Mouse (Mus musculus): ENCODE data around the gene Hnf1b. TPM values are rescaled to one million over a fixed set of nuclear protein-coding genes. Genes with fewer than 3 reads are reported as not detected.

The Hnf1b gene
- polyA plus RNA-seq, 1 experiment from 2014 or later: 0.21 TPM

- ATAC-seq (ENCODE audit: low FRiP score) (no peak), DNase-seq (ENCODE audit: low spot score) (no peak)
- 41% methylated on average over 10 of the region's 10 CpGs for WGBS
- H3K36me3 ChIP-seq (replicated peaks; ENCODE audit: control insufficient read depth, insufficient read depth): no peaks in the 10 kb centered on the region
- no peak overlapping the region for H3K9ac ChIP-seq
- no peak overlapping the region for H3K27ac ChIP-seq
- H3K27me3 ChIP-seq (ENCODE audit: control insufficient read depth, insufficient read depth, low read length): 0 out of 2 replicates have a peak, but pooled peaks cover 3% of the 10 kb centered on the region
- 0 out of 2 replicates have a peak, but pooled peaks cover 4% of the 10 kb centered on the region for H3K4me1 ChIP-seq (replicated peaks; ENCODE audit: control insufficient read depth, insufficient read depth, low read length)
- no peak overlapping the region for H3K4me2 ChIP-seq (replicated peaks)
- no peaks in the 10 kb centered on the region for H3K9me3 ChIP-seq (ENCODE audit: control insufficient read depth, low read length)
- H3K4me3 ChIP-seq (replicated peaks; ENCODE audit: low read length): no peak overlapping the region
These were observed 29.9 kb upstream of the Hnf1b start for GRCm38 (mm10) chr11:83819806-83820483.

DNA sequence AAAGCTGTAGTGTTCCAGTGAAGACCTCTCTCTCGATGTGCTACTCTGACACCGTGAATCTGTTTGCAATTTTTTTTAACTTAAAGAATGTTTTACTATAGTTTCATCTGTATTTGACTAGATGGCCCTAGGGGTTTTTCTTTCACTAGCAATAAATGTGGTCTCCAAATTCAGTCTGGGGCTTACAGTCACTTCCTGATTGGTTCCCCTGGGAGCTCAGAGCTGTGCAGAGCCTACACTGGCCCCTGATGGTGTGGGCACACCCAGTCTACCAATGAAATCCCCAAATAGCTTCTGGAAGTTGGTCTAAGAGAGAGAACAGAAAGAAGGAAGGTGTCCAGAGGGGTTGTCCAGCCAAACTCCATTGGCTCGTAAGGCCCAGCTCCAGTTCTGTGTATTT lies 23.7 kb upstream of the Hnf1b start:
- Histone ChIP-seq H3K9me3 (ENCODE audit: control insufficient read depth, low read length) (no peaks in the 10 kb centered on the region), H3K4me2 (replicated peaks) (no peak overlapping the region), H3K27me3 (ENCODE audit: control insufficient read depth, insufficient read depth, low read length) (no peaks in the 10 kb centered on the region), H3K9ac (no peak overlapping the region), H3K36me3 (replicated peaks; ENCODE audit: control insufficient read depth, insufficient read depth) (no peaks in the 10 kb centered on the region), H3K4me3 (replicated peaks; ENCODE audit: low read length) (no peak overlapping the region), H3K4me1 (replicated peaks; ENCODE audit: control insufficient read depth, insufficient read depth, low read length) (no peaks in the 10 kb centered on the region), H3K27ac (no peak overlapping the region)
- DNase-seq (ENCODE audit: low spot score) (no peak), ATAC-seq (ENCODE audit: low FRiP score) (no peak)
- 91% methylated on average over 3 of the region's 3 CpGs for WGBS

GRCm38 (mm10) chr11:83828553-83829142 lies 21.2 kb upstream of the Hnf1b start:
- no peak for DNase-seq (ENCODE audit: low spot score)
- ATAC-seq (ENCODE audit: low FRiP score): no peak
- WGBS: 85% methylated on average over 8 of the region's 8 CpGs
- H3K27me3 ChIP-seq (ENCODE audit: control insufficient read depth, insufficient read depth, low read length): no peaks in the 10 kb centered on the region
- no peak overlapping the region for H3K4me2 ChIP-seq (replicated peaks)
- H3K9ac ChIP-seq: no peak overlapping the region
- H3K27ac ChIP-seq: no peak overlapping the region
- H3K4me3 ChIP-seq (replicated peaks; ENCODE audit: low read length): no peak overlapping the region
- no peaks in the 10 kb centered on the region for H3K9me3 ChIP-seq (ENCODE audit: control insufficient read depth, low read length)
- no peaks in the 10 kb centered on the region for H3K4me1 ChIP-seq (replicated peaks; ENCODE audit: control insufficient read depth, insufficient read depth, low read length)
- H3K36me3 ChIP-seq (replicated peaks; ENCODE audit: control insufficient read depth, insufficient read depth): no peaks in the 10 kb centered on the region

- Histone ChIP-seq H3K4me3 (replicated peaks; ENCODE audit: low read length) (no peak overlapping the region), H3K9ac (no peak overlapping the region), H3K4me2 (replicated peaks) (no peak overlapping the region), H3K9me3 (ENCODE audit: control insufficient read depth, low read length) (no peaks in the 10 kb centered on the region), H3K27ac (no peak overlapping the region), H3K36me3 (replicated peaks; ENCODE audit: control insufficient read depth, insufficient read depth) (no peaks in the 10 kb centered on the region), H3K4me1 (replicated peaks; ENCODE audit: control insufficient read depth, insufficient read depth, low read length) (no peaks in the 10 kb centered on the region), H3K27me3 (ENCODE audit: control insufficient read depth, insufficient read depth, low read length) (no peaks in the 10 kb centered on the region)
- ATAC-seq (ENCODE audit: low FRiP score) (no peak), DNase-seq (ENCODE audit: low spot score) (peak; percentile 35)
- 44% methylated on average over 8 of the region's 8 CpGs for WGBS
These were observed 17.5 kb upstream of the Hnf1b start for GRCm38 (mm10) chr11:83832389-83832788.

DNA sequence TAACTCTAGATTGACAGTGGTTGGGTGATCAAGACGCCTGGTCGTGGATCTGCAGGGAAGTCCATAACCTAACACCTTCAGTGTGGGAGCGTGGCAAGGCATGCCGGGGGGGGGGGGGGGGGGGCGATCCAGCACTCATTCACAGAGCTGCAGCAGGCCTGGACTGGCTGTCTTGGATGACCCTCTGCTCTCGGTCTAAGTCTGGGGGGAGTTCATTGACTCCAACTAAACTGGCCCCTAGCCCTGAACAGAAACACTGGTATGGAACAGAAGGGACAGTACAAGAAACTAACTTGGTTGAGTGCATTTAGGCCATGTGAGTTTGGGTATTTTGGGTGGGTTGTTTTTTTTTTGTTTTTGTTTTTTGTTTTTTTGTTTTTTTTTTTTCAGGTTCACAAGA lies 16.3 kb upstream of the Hnf1b start:
- Histone ChIP-seq H3K27ac (no peak overlapping the region), H3K4me1 (replicated peaks; ENCODE audit: control insufficient read depth, insufficient read depth, low read length) (no peaks in the 10 kb centered on the region), H3K27me3 (ENCODE audit: control insufficient read depth, insufficient read depth, low read length) (no peaks in the 10 kb centered on the region), H3K4me2 (replicated peaks) (no peak overlapping the region), H3K4me3 (replicated peaks; ENCODE audit: low read length) (no peak overlapping the region), H3K9me3 (ENCODE audit: control insufficient read depth, low read length) (no peaks in the 10 kb centered on the region), H3K36me3 (replicated peaks; ENCODE audit: control insufficient read depth, insufficient read depth) (no peaks in the 10 kb centered on the region), H3K9ac (no peak overlapping the region)
- DNase-seq (ENCODE audit: low spot score) (no peak), ATAC-seq (ENCODE audit: low FRiP score) (no peak)
- WGBS: 93% methylated on average over 5 of the region's 6 CpGs

DNA sequence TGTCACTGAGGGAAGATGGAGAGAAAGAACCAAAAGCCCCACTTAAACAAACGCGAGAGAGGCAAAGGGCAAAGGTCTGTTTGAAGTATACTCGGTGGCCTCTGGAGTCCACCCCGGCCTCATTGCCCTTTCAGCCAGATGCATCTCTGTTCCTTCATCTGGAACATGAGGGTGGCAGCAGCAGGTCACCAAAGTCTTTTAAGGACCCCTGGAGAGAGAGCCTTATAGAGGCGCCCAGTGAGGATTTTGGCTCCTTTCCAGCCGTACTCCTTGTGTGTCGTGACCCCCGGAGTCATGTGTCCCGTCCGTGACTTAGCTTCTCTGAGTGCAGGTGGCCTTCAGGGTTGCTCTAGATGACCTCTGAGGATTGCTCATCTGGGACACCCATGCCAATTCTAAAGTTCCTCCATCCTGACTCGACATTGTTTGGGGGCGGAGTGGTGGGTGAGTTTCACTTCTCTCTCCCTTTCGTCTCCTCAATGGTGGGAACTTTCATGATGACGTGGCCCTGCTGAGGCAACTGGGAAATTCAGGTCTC lies 15.8 kb upstream of the Hnf1b start:
- Histone ChIP-seq H3K36me3 (replicated peaks; ENCODE audit: control insufficient read depth, insufficient read depth) (no peaks in the 10 kb centered on the region), H3K4me1 (replicated peaks; ENCODE audit: control insufficient read depth, insufficient read depth, low read length) (no peaks in the 10 kb centered on the region), H3K4me2 (replicated peaks) (no peak overlapping the region), H3K27me3 (ENCODE audit: control insufficient read depth, insufficient read depth, low read length) (no peaks in the 10 kb centered on the region), H3K4me3 (replicated peaks; ENCODE audit: low read length) (no peak overlapping the region), H3K27ac (no peak overlapping the region), H3K9me3 (ENCODE audit: control insufficient read depth, low read length) (no peaks in the 10 kb centered on the region), H3K9ac (no peak overlapping the region)
- no peak for DNase-seq (ENCODE audit: low spot score)
- WGBS: 81% methylated on average over 14 of the region's 14 CpGs
- ATAC-seq (ENCODE audit: low FRiP score): no peak

- WGBS: 78% methylated on average over 6 of the region's 6 CpGs
- no peak overlapping the region for H3K4me2 ChIP-seq (replicated peaks)
- H3K36me3 ChIP-seq (replicated peaks; ENCODE audit: control insufficient read depth, insufficient read depth): no peaks in the 10 kb centered on the region
- ATAC-seq (ENCODE audit: low FRiP score) (no peak), DNase-seq (ENCODE audit: low spot score) (no peak)
- no peaks in the 10 kb centered on the region for H3K4me1 ChIP-seq (replicated peaks; ENCODE audit: control insufficient read depth, insufficient read depth, low read length)
- no peak overlapping the region for H3K4me3 ChIP-seq (replicated peaks; ENCODE audit: low read length)
- no peaks in the 10 kb centered on the region for H3K9me3 ChIP-seq (ENCODE audit: control insufficient read depth, low read length)
- no peak overlapping the region for H3K9ac ChIP-seq
- H3K27me3 ChIP-seq (ENCODE audit: control insufficient read depth, insufficient read depth, low read length): no peaks in the 10 kb centered on the region
- H3K27ac ChIP-seq: no peak overlapping the region
These were observed 10.4 kb upstream of the Hnf1b start for GRCm38 (mm10) chr11:83839451-83839850.

- DNase-seq (ENCODE audit: low spot score) (no peak), ATAC-seq (ENCODE audit: low FRiP score) (no peak)
- H3K4me3 ChIP-seq (replicated peaks; ENCODE audit: low read length): no peak overlapping the region
- WGBS: 96% methylated on average over 6 of the region's 6 CpGs
- no peak overlapping the region for H3K9ac ChIP-seq
- H3K27ac ChIP-seq: no peak overlapping the region
- no peak overlapping the region for H3K4me2 ChIP-seq (replicated peaks)
- H3K9me3 ChIP-seq (ENCODE audit: control insufficient read depth, low read length): no peaks in the 10 kb centered on the region
- no peaks in the 10 kb centered on the region for H3K36me3 ChIP-seq (replicated peaks; ENCODE audit: control insufficient read depth, insufficient read depth)
- H3K27me3 ChIP-seq (ENCODE audit: control insufficient read depth, insufficient read depth, low read length): peaks cover 11% of the 10 kb centered on the region
- no peaks in the 10 kb centered on the region for H3K4me1 ChIP-seq (replicated peaks; ENCODE audit: control insufficient read depth, insufficient read depth, low read length)
These were observed 6.3 kb upstream of the Hnf1b start for GRCm38 (mm10) chr11:83843534-83843933.

DNA sequence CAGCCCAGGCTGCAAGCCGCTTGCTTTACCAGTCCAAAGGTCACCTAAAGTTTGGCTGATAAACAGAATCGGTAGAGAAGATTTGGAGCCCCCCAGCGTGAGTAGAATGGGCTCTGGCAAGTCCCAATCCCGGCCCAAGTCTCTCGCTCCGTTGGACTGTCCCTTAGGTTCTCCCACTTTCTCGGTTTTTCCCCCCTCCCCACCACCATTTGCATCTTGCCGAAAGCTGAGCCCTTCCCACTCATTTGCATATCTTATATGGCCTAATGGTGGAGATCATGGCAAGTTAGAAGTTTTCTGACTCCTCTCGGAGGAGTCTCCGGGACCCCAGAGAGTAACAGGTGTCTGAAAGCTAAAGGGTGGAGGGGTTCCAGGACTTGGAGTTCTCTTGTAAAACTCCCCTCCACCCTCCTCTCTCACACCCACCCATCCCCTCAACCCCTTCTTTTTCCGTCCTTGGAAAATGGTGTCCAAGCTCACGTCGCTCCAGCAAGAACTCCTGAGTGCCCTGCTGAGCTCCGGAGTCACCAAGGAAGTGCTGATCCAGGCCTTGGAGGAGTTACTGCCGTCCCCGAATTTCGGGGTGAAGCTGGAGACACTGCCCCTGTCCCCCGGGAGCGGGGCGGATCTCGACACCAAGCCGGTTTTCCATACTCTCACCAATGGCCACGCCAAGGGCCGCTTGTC lies 866 bp downstream of the Hnf1b start:
- DNase-seq (ENCODE audit: low spot score): no peak
- no peaks in the 10 kb centered on the region for H3K36me3 ChIP-seq (replicated peaks; ENCODE audit: control insufficient read depth, insufficient read depth)
- no peak overlapping the region for H3K4me3 ChIP-seq (replicated peaks; ENCODE audit: low read length)
- no peak for ATAC-seq (ENCODE audit: low FRiP score)
- no peak overlapping the region for H3K27ac ChIP-seq
- no peak overlapping the region for H3K4me2 ChIP-seq (replicated peaks)
- H3K4me1 ChIP-seq (replicated peaks; ENCODE audit: control insufficient read depth, insufficient read depth, low read length): peaks cover 4% of the 10 kb centered on the region; the same call in 1 of the 2 replicates
- no peak overlapping the region for H3K9ac ChIP-seq
- H3K27me3 ChIP-seq (ENCODE audit: control insufficient read depth, insufficient read depth, low read length): peaks cover 76% of the 10 kb centered on the region
- under 1% methylated on average over 24 of the region's 24 CpGs for WGBS
- no peaks in the 10 kb centered on the region for H3K9me3 ChIP-seq (ENCODE audit: control insufficient read depth, low read length)
